Mouse (Mus musculus) liver, adult 2 months (tissue): ENCODE data around the gene Htr6.

ENCODE experiments used
- CTCF ChIP-seq: fragments of 200-500 bp; IDR thresholded peaks from 2 replicates; pipeline ENCODE4 v1.5.1; 2011; ENCODE audit warnings: low read depth, low read length, control low read depth
- POLR2A ChIP-seq: fragments of 200-500 bp; IDR thresholded peaks from 2 replicates; pipeline ENCODE4 v1.6.1; 2011; ENCODE audit warnings: low read length, control low read depth; ENCODE audit not compliant: insufficient read depth; ENCODE audit errors: extremely low read depth

DNA sequence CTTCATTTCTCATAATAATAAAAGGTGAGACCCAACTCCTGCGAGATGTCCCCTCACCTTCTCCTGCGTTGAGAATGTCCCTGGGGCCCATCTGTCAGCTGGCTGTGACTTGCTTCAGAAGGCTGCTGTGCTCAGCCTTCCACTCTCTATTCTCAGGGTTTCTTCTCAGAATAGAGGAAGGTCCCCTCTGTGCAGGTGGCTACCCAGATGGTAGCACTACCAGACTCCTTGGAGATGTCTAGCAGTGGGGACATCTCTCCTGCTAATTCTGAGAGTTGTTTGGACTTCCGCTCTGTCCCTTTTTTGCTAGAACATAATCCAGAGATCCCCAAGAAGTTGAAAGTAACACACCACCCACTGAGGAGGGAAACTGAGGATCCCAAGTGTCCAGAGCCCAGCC lies 40.4 kb downstream of the Htr6 start:
- no peak for TF ChIP-seq POLR2A
- TF ChIP-seq CTCF = no peak
